Mouse (Mus musculus) gastrocnemius, adult 8-10 months (tissue): ENCODE results near the gene Lsm14a. TPM values are rescaled to one million over a fixed set of nuclear protein-coding genes. Genes with fewer than 3 reads are reported as not detected.
A peak's percentile ranks its signal among the peaks of the same experiment; 100 is the strongest.

ENCODE experiments used
- DNase-seq, 2 experiments: peaks; one replicate each; pipeline ENCODE4 v3.0.0; 2022; ENCODE audit warnings: low spot score in 2 of 2
- total RNA-seq, 4 experiments: library from RNA; stranded (reverse); gene quantifications; 2 replicates each; pipeline ENCODE4 v1.2.4; 2022

Gene Lsm14a
- total RNA-seq, 4 experiments from 2014 or later = 90.2 to 111 (median 99.9) TPM

- peak; percentile 78 to 79 for DNase-seq
Measured at GRCm38 (mm10) chr7:34313443-34313875, 79.7 kb downstream of the Lsm14a start, which contains the start of gene 4931406P16Rik. Gene 4931406P16Rik, minus strand, starts transcription at chr7:34313551.

DNA sequence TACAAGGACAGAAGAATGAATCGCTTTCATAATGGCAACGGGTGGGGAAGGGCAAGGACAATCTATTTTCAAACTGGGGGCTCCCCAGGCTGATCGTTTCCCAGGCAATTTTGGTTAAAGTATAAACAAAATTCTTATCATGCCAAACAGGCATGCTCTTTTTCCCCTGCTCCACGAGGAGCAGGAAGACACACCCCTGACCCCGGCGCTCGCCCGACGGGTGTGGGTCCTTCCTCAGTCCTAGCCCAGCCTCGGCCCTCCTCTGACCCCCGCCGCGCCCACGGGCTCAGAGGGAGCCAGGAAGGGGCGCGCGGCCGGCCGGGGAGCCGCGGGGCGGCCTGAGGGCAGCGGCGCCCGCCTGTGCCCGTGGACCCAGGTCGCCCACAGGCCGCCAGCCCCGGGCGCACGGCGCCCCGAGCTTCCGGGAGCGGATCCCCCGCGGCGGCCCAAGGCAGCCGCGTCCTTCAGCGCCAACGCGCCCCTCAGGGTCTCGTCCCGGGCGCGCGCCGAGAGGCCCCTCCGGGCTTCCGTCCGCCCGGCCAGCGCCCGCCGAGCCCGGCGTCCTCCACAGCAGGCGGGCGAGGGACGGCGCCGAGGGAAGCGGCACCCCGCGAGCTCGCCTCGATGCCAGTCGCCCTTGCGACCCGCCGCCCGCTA lies 80.2 kb downstream of the Lsm14a start:
- DNase-seq = peak in 1 of 2 experiments; percentile 43

GRCm38 (mm10) chr7:34309186-34309764 lies 83.8 kb downstream of the Lsm14a start:
- no peak for DNase-seq

GRCm38 (mm10) chr7:34308586-34308985 lies 84.5 kb downstream of the Lsm14a start:
- no peak for DNase-seq

DNA sequence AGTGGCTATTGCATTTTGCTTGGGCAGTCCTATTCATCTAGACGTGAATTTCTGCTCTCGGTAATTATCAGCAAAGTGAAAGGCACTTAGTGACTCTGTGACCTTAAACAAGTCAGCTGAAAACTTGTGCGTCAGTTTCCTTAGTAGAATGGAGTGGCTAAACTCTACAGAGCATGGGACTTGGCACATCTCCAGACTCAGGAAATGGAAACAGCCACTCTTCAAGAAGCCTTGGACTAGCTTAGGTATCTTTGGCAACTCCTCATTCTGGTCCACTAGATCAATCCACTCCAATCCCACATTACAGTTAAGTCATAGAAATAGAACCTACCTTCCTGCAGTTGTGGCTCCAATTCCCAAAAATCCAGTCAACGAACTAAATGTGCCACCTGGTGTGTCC lies 87.7 kb downstream of the Lsm14a start:
- no peak for DNase-seq

DNA sequence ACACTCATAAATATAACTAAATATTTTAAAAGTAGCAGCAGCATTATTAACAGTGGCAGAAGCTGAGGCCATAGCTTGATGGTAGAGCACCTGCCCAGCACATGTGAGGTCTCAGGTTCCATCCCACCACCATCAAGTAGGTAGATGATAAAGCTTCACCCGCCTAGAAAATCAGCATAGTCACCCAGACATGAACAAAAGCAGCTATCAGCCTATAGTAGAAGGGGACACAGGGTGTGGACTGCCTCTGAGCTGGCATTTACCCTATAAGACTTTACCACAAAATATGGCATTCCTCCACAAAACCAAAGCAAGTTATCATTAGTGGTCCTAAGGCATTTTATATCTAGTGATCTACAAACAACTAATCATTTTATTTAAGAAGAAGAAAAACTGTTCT lies 90.5 kb downstream of the Lsm14a start:
- DNase-seq = no peak

- DNase-seq = no peak
Measured at GRCm38 (mm10) chr7:34301952-34302351, 91.2 kb downstream of the Lsm14a start.

DNA sequence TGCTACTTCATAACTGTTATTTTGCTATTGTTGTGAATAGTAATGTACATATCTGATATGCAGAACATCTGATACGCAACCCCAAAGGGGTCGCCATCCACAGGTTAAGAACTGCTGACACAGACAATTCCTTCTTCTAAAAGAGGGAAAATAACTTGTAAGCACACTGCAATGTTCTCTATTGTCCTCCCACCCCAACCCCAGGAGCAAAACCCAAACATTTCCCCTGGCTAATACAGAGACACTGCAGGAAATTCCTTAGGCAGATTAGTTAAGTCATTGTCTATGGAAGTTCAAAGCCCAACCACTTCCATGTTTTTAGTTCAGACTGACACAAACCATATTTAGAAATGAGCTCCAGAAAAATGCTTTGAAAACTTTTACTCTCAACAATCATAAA lies 94.3 kb downstream of the Lsm14a start:
- no peak for DNase-seq

GRCm38 (mm10) chr7:34296124-34296523 lies 97.0 kb downstream of the Lsm14a start:
- no peak for DNase-seq

Other genes with a start within 250 kb of the Lsm14a start
- 10 to 100 TPM; 33.2 to 42.5 (median 37.5) TPM for gene Uba2, start 223.7 kb downstream of the Lsm14a start, total RNA-seq
- gene Pdcd2l, start 196.7 kb downstream of the Lsm14a start, total RNA-seq = 10 to 100 TPM; 13.0 to 18.6 (median 16.9) TPM
- gene Gpi1, start 163.0 kb downstream of the Lsm14a start, total RNA-seq = 1,000 to 10,000 TPM in 2 of 4 experiments, 100 to 1,000 TPM in 2; 941 to 1,057 (median 993) TPM
- not detected for gene Gm6096, start 142.3 kb downstream of the Lsm14a start, total RNA-seq
- 10 to 100 TPM; 28.9 to 47.5 (median 39.1) TPM for gene 4931406P16Rik, start 79.8 kb downstream of the Lsm14a start, total RNA-seq